Mouse (Mus musculus): ENCODE data around the gene Ptgis. TPM values are rescaled to one million over a fixed set of nuclear protein-coding genes. Genes with fewer than 3 reads are reported as not detected.
A peak's percentile ranks its signal among the peaks of the same experiment; 100 is the strongest.

Ptgis gene
- polyA plus RNA-seq (2014; fragmentation: Nextera tagmentation; extraction: Ambion mirVana): 8.1 and 9.2 TPM in 2 replicates

DNA sequence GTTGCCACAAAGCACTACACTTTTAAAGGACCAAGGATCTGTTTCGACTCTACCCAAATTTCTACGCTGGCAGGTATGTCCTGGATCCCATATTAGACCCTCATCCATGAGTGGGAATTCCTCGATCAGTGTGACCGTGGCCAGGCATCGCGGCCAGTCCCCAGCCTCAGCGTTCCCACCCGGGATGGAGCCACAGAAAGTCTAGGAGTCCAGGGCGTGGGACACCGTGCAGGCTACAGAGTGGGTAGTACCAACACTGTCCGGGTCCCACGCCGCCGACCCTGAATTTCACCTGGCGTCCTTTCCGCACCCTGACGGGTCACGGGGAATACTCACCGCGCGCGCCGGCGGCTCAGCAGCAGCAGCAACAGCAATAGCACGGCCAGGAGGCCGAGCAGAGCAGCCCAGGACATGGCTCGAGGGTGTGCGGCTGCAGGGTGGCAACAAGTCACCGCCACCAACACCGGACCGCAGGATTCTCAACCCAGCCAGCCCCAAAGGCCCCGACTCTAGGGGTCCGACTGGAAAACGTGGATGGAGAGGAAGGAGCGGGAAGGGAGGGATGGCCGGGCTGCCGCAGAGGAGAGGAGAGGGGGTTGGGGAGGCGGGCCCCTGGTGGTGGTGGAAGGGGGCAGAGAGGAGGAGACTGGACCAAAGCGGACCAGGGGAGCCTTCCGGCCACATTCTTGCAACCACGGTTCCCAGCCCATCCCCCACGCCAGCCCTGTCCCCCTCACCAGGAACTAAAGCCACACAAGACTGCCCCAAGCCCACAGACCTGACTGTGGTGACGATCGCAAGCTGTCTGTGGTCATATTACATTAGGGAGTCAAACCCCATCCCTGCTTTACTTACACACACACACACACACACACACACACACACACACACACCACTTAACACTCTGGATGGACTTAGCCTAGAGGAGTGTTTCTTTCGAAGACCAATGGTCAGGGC lies at the start of gene Ptgis:
Gene Ptgis (minus strand): TSS at position 597 of the 957 bp plus-strand sequence.
- Histone ChIP-seq H3K9ac (ENCODE audit: low read length) (peak within 1 kb of the TSS; percentile 66), H3K4me3 (ENCODE audit: low read depth, low read length) (peak within 1 kb of the TSS; percentile 44), H3K27ac (ENCODE audit: low read depth, low read length) (no peak within 1 kb of the TSS), H3K9me3 (ENCODE audit: control insufficient read depth, low read length) (0 out of 2 replicates have a peak, but pooled peaks cover 2% of the 10 kb centered on the region), H3K36me3 (ENCODE audit: control insufficient read depth, insufficient read depth, low read length) (no peaks in the 10 kb centered on the region), H3K4me1 (replicated peaks; ENCODE audit: control insufficient read depth, insufficient read depth, low read length) (no peaks in the 10 kb centered on the region; the same call in 1 of the 2 replicates), H3K4me2 (ENCODE audit: low read depth, low read length, severe bottlenecking) (peak within 1 kb of the TSS; percentile 91), H3K27me3 (ENCODE audit: control insufficient read depth, insufficient read depth, low read length) (no peaks in the 10 kb centered on the region)
- peak; percentile 63 for ATAC-seq (replicated peaks; ENCODE audit: low FRiP score)
- DNase-seq (ENCODE audit: low spot score): peak; percentile 80
- 2% methylated on average over 45 of the region's 45 CpGs for WGBS

DNA sequence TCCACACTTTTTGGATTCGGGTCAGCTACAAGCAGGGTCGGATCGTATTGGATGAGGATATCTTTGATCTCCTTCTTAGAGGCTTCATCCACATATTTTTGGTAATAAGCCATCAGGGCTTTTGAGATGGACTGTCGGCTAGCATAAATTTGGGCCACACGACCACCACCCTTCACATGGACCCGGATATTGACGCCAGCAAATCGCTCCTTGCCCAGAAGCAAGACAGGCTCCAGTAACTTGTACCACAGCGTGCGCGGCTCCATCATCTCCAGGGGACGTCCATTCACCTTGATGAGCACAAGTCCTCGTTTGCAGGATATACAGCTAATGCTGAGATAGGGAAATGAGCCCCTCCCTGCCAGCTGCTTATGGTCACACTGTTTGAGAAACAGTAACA lies 41.1 kb upstream of the Ptgis start:
- DNase-seq (ENCODE audit: low spot score): no peak
- Histone ChIP-seq H3K9ac (ENCODE audit: low read length) (no peak overlapping the region), H3K4me2 (ENCODE audit: low read depth, low read length, severe bottlenecking) (no peak overlapping the region)

DNA sequence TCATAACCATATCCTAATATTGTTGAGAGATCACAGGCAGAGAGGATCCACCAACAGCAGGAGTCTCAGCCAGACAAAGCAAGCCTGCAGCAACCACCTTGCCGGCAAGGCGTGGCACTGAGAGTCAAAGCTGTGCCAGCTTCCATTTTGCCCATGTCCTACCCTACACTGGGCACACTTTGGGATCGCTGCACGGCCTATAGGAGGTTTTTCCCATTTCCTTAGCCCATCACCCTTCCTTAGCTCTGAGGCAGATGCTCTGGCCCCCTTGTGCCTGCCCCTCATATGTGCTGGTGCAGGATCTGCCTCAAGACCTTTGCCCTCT lies 40.5 kb upstream of the Ptgis start:
- no peaks in the 10 kb centered on the region for H3K27me3 ChIP-seq (ENCODE audit: control insufficient read depth, insufficient read depth, low read length)
- no peaks in the 10 kb centered on the region for H3K4me1 ChIP-seq (replicated peaks; ENCODE audit: control insufficient read depth, insufficient read depth, low read length)
- ATAC-seq (replicated peaks; ENCODE audit: low FRiP score) (no peak), DNase-seq (ENCODE audit: low spot score) (no peak)
- H3K36me3 ChIP-seq (ENCODE audit: control insufficient read depth, insufficient read depth, low read length): no peaks in the 10 kb centered on the region
- H3K9me3 ChIP-seq (ENCODE audit: control insufficient read depth, low read length): no peaks in the 10 kb centered on the region
- 79% methylated on average over 4 of the region's 4 CpGs for WGBS
- no peak overlapping the region for H3K27ac ChIP-seq (ENCODE audit: low read depth, low read length)
- H3K4me2 ChIP-seq (ENCODE audit: low read depth, low read length, severe bottlenecking): no peak overlapping the region
- no peak overlapping the region for H3K9ac ChIP-seq (ENCODE audit: low read length)
- H3K4me3 ChIP-seq (ENCODE audit: low read depth, low read length): no peak overlapping the region

More for the DNA sequence above, 41.1 kb upstream of the Ptgis start:
- 90% methylated on average over 13 of the region's 13 CpGs for WGBS
- no peaks in the 10 kb centered on the region for H3K27me3 ChIP-seq (ENCODE audit: control insufficient read depth, insufficient read depth, low read length)
- no peak overlapping the region for H3K4me3 ChIP-seq (ENCODE audit: low read depth, low read length)
- H3K27ac ChIP-seq (ENCODE audit: low read depth, low read length): no peak overlapping the region
- no peak for ATAC-seq (replicated peaks; ENCODE audit: low FRiP score)
- no peaks in the 10 kb centered on the region for H3K36me3 ChIP-seq (ENCODE audit: control insufficient read depth, insufficient read depth, low read length)
- no peaks in the 10 kb centered on the region for H3K4me1 ChIP-seq (replicated peaks; ENCODE audit: control insufficient read depth, insufficient read depth, low read length)
- no peaks in the 10 kb centered on the region for H3K9me3 ChIP-seq (ENCODE audit: control insufficient read depth, low read length)

DNA sequence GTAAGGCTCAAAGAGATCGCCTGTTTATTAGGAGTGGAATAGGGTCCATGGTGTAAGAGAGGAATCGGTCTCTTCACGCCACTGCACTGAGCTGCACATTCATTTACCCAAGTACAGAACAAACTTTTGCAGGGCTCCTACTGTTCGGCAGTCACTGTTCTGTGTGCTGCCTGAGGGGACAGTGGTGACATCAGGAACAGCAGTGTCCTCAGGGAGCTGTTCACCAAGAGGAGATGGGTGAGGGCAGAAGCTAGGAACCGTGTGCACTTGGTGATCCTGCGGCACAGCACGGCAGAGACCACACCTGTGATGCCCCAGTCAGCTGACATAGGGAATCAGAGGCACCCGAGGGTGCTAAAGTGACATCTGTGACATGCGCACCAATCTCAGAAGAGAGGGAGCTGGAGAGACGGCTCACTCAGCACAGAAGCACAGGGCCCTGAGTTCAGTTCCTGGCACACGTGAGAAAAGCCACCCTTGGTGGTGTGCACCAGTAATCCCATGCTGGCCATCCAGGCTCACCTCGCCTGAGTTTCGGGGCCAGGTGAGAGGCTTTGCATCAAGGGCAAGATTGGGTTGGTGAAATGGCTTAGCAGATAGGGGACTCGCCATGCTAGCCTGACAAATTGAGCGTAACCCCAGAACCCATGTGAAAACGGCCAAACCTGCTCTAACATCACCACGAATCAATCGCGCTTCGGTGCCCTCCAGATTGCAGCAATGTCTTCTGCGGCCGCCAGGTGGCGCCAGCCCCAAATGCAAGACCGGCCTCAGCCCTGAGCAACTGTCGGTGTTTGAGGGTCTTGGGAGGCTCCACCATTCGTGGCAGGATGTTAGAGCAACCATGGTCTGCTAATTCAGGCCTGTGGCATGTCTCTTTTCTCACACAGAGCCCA lies 39.9 kb upstream of the Ptgis start:
- 0 out of 2 replicates have a peak, but pooled peaks have one; percentile 49 for ATAC-seq (replicated peaks; ENCODE audit: low FRiP score)
- peak; percentile 90 for DNase-seq (ENCODE audit: low spot score)
- Histone ChIP-seq H3K4me3 (ENCODE audit: low read depth, low read length) (no peak overlapping the region), H3K4me1 (replicated peaks; ENCODE audit: control insufficient read depth, insufficient read depth, low read length) (no peaks in the 10 kb centered on the region), H3K27me3 (ENCODE audit: control insufficient read depth, insufficient read depth, low read length) (no peaks in the 10 kb centered on the region), H3K27ac (ENCODE audit: low read depth, low read length) (no peak overlapping the region), H3K9ac (ENCODE audit: low read length) (no peak overlapping the region), H3K9me3 (ENCODE audit: control insufficient read depth, low read length) (no peaks in the 10 kb centered on the region), H3K4me2 (ENCODE audit: low read depth, low read length, severe bottlenecking) (no peak overlapping the region), H3K36me3 (ENCODE audit: control insufficient read depth, insufficient read depth, low read length) (no peaks in the 10 kb centered on the region)
- 48% methylated on average over 26 of the region's 26 CpGs for WGBS

DNA sequence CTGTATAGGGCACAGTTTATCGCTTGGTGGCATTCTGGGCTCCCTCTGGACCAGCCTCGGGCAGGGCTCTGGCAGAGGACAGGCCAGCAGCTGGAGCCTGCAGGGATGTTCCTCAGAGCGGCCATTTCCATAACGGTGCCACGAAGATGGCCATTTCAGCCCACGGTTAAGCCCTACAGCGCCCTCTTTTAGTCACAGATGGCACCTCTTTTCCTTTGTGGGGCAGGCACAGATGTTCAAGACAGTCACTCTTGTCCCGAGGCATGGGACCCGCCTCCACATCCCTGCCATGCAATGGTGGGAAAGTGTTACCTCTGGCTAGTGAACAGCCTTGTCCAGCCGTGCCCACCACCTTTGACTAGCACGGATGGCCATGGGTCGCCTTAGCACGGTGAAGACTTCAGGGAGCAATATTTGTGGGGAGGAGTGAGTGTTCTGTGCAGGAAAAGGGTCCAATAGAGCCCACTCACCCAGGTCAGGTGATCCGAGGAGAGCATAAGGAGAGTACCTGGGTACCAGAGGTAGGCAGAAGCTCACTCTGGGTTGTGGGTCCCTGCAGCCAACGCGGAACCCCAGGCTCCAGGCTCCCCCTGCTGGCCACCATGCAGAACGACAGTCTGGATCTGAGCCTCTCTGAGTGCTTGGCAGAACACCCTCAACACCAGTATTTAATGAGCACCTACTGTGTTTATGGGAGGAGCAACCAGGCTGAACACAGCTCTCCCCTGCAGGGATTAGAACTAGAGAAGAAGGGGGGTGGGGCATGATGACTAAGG lies 38.5 kb upstream of the Ptgis start:
- ATAC-seq (replicated peaks; ENCODE audit: low FRiP score): peak; percentile 30; the same call in 1 of the 2 replicates
- H3K36me3 ChIP-seq (ENCODE audit: control insufficient read depth, insufficient read depth, low read length): no peaks in the 10 kb centered on the region
- H3K4me1 ChIP-seq (replicated peaks; ENCODE audit: control insufficient read depth, insufficient read depth, low read length): no peaks in the 10 kb centered on the region
- WGBS: 62% methylated on average over 17 of the region's 17 CpGs
- no peak overlapping the region for H3K27ac ChIP-seq (ENCODE audit: low read depth, low read length)
- no peak overlapping the region for H3K4me2 ChIP-seq (ENCODE audit: low read depth, low read length, severe bottlenecking)
- no peak overlapping the region for H3K9ac ChIP-seq (ENCODE audit: low read length)
- no peaks in the 10 kb centered on the region for H3K27me3 ChIP-seq (ENCODE audit: control insufficient read depth, insufficient read depth, low read length)
- no peak overlapping the region for H3K4me3 ChIP-seq (ENCODE audit: low read depth, low read length)
- peak; percentile 82 for DNase-seq (ENCODE audit: low spot score)
- H3K9me3 ChIP-seq (ENCODE audit: control insufficient read depth, low read length): no peaks in the 10 kb centered on the region

DNA sequence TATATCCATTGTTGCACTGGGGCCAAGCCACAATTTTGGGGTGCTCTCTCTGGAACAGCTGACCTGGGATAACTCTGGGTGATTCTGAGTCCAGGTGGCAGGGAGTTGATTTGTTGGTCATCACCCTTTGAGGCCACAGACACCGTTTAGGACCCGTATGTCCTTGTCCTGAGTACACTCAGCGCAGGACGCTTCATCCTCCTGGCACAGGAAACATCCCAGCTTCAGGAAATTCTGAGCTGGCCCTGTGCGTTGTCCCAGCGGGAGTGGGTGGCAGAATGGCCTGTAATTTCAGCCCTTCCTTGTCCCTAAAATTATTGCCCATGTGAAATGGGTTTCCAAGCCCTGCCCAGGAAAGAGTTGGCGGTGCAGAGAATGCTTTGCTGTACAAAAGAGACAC lies 37.6 kb upstream of the Ptgis start:
- H3K9me3 ChIP-seq (ENCODE audit: control insufficient read depth, low read length): no peaks in the 10 kb centered on the region
- WGBS: 84% methylated on average over 7 of the region's 7 CpGs
- DNase-seq (ENCODE audit: low spot score): no peak
- ATAC-seq (replicated peaks; ENCODE audit: low FRiP score): no peak
- H3K27me3 ChIP-seq (ENCODE audit: control insufficient read depth, insufficient read depth, low read length): no peaks in the 10 kb centered on the region
- no peak overlapping the region for H3K4me3 ChIP-seq (ENCODE audit: low read depth, low read length)
- no peak overlapping the region for H3K9ac ChIP-seq (ENCODE audit: low read length)
- no peak overlapping the region for H3K27ac ChIP-seq (ENCODE audit: low read depth, low read length)
- no peaks in the 10 kb centered on the region for H3K36me3 ChIP-seq (ENCODE audit: control insufficient read depth, insufficient read depth, low read length)
- no peaks in the 10 kb centered on the region for H3K4me1 ChIP-seq (replicated peaks; ENCODE audit: control insufficient read depth, insufficient read depth, low read length)
- no peak overlapping the region for H3K4me2 ChIP-seq (ENCODE audit: low read depth, low read length, severe bottlenecking)

DNA sequence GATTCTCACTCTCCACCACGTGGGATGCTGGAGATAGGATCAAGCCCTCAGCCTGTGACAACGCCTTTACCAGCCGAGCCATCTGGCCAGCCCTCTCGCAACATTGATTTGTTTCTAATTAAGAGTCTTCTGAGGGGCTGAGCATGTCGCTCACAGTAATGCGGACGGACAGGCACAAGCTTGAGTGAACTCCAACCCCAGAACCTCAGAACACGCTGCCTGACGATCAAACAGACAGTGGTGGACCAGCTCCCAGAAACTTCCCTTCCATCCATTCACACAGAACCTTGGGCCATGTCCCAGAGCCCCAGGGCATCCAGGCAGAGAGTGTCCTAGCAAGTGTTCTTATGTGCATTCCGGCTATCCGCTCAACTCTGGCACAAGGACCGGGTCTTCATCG lies 36.6 kb upstream of the Ptgis start:
- DNase-seq (ENCODE audit: low spot score) (no peak), ATAC-seq (replicated peaks; ENCODE audit: low FRiP score) (no peak)
- Histone ChIP-seq H3K4me1 (replicated peaks; ENCODE audit: control insufficient read depth, insufficient read depth, low read length) (no peaks in the 10 kb centered on the region), H3K4me3 (ENCODE audit: low read depth, low read length) (no peak overlapping the region), H3K36me3 (ENCODE audit: control insufficient read depth, insufficient read depth, low read length) (no peaks in the 10 kb centered on the region), H3K9ac (ENCODE audit: low read length) (no peak overlapping the region), H3K9me3 (ENCODE audit: control insufficient read depth, low read length) (no peaks in the 10 kb centered on the region), H3K27ac (ENCODE audit: low read depth, low read length) (no peak overlapping the region), H3K27me3 (ENCODE audit: control insufficient read depth, insufficient read depth, low read length) (no peaks in the 10 kb centered on the region), H3K4me2 (ENCODE audit: low read depth, low read length, severe bottlenecking) (no peak overlapping the region)
- 80% methylated on average over 13 of the region's 13 CpGs for WGBS

DNA sequence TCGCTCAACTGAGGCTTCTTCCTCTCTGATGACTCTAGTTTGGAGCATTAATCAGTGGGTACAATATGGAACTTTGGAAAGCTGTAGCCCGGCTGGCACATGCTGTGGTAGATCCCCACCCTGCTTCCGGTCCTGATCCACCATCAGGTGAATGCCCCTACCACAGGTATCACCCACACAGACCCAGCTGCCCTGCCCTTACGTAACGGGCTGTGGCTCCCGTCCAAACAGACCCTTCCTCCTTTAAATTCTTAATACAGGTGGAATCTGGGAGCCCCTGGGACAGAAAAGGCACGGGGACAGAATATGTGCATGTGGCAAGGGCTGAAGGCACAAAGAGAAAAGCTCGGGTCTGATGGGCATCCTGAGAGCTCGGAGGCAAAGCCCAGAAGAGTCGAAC lies 35.5 kb upstream of the Ptgis start:
- no peaks in the 10 kb centered on the region for H3K27me3 ChIP-seq (ENCODE audit: control insufficient read depth, insufficient read depth, low read length)
- DNase-seq (ENCODE audit: low spot score): no peak
- WGBS: 91% methylated on average over 10 of the region's 10 CpGs
- no peak overlapping the region for H3K27ac ChIP-seq (ENCODE audit: low read depth, low read length)
- ATAC-seq (replicated peaks; ENCODE audit: low FRiP score): no peak
- H3K4me2 ChIP-seq (ENCODE audit: low read depth, low read length, severe bottlenecking): no peak overlapping the region
- H3K9me3 ChIP-seq (ENCODE audit: control insufficient read depth, low read length): no peaks in the 10 kb centered on the region
- H3K4me3 ChIP-seq (ENCODE audit: low read depth, low read length): no peak overlapping the region
- no peak overlapping the region for H3K9ac ChIP-seq (ENCODE audit: low read length)
- H3K36me3 ChIP-seq (ENCODE audit: control insufficient read depth, insufficient read depth, low read length): no peaks in the 10 kb centered on the region
- H3K4me1 ChIP-seq (replicated peaks; ENCODE audit: control insufficient read depth, insufficient read depth, low read length): no peaks in the 10 kb centered on the region
